Mouse (Mus musculus) intestine, embryonic 15.5 days (tissue): Measurements from ENCODE around the gene Tango2. TPM values are rescaled to one million over a fixed set of nuclear protein-coding genes. Genes with fewer than 3 reads are reported as not detected.
"Not testable (repeated sequence)": the region's sequence is repeated elsewhere in the genome, so short reads cannot be mapped to it uniquely, and the experiment has no call there.

Experiments
- ATAC-seq: fragments of 200-750 bp; cut with Nextera tagmentation; 2 replicates; pipeline ENCODE4 v1.8.0; 2017; ENCODE audit warnings: moderate TSS enrichment, moderate library complexity
- H3K27ac ChIP-seq: fragments of 300-500 bp; sonication (generic); 2 replicates; pipeline ENCODE4 v1.5.1; 2015; ENCODE audit warnings: mild to moderate bottlenecking, inconsistent platforms
- H3K27me3 ChIP-seq: fragments of 300-500 bp; sonication (generic); replicated peaks from 2 replicates; pipeline ENCODE4 v1.6.1; 2015; ENCODE audit warnings: inconsistent platforms
- H3K36me3 ChIP-seq: fragments of 300-500 bp; sonication (generic); 2 replicates; pipeline ENCODE4 v1.6.1; 2015; ENCODE audit warnings: inconsistent platforms
- H3K4me1 ChIP-seq: fragments of 300-500 bp; sonication (generic); replicated peaks from 2 replicates; pipeline ENCODE4 v1.6.1; 2015; ENCODE audit warnings: inconsistent platforms
- H3K4me2 ChIP-seq: fragments of 300-500 bp; sonication (generic); replicated peaks from 2 replicates; pipeline ENCODE4 v1.6.1; 2015; ENCODE audit warnings: mild to moderate bottlenecking, inconsistent platforms
- H3K4me3 ChIP-seq: fragments of 300-500 bp; sonication (generic); replicated peaks from 2 replicates; pipeline ENCODE4 v1.5.1; 2015; ENCODE audit warnings: inconsistent platforms
- H3K9ac ChIP-seq: fragments of 300-500 bp; sonication (generic); 2 replicates; pipeline ENCODE4 v1.6.1; 2015; ENCODE audit warnings: inconsistent platforms
- H3K9me3 ChIP-seq: fragments of 300-500 bp; sonication (generic); 2 replicates; pipeline ENCODE4 v1.6.1; 2016; ENCODE audit warnings: inconsistent platforms
- WGBS: fragments of 180-500 bp; shearing (Covaris S2); methylation state at CpG from one replicate; pipeline ENCODE4 v1.1.7; 2015; 5-methylcytosine and 5-hydroxymethylcytosine counted together
- polyA plus RNA-seq: library from polyadenylated mRNA; unstranded; fragments of >200 nt; fragmentation: Nextera tagmentation; extraction: Ambion mirVana; gene quantifications from 2 replicates; pipeline ENCODE4 v1.2.1, GENCODE M21; 2015

The Tango2 gene
- polyA plus RNA-seq, 1 experiment from 2014 or later = 43.0 TPM

- 92% methylated on average over 1 of the region's 1 CpGs for WGBS
- H3K4me2 ChIP-seq = no peak overlapping the region
- no peak for ATAC-seq
Measured at GRCm38 (mm10) chr16:18328524-18328923, 19.4 kb downstream of the Tango2 start.

GRCm38 (mm10) chr16:18327936-18328335, 20.0 kb downstream of the Tango2 start:
- no peak overlapping the region for H3K9ac ChIP-seq
- no peaks in the 10 kb centered on the region for H3K9me3 ChIP-seq
- ATAC-seq = no peak
- H3K4me2 ChIP-seq = no peak overlapping the region
- H3K27me3 ChIP-seq = no peaks in the 10 kb centered on the region
- 88% methylated on average over 9 of the region's 9 CpGs for WGBS
- no peaks in the 10 kb centered on the region for H3K4me1 ChIP-seq
- H3K27ac ChIP-seq = no peak overlapping the region
- H3K36me3 ChIP-seq = no peaks in the 10 kb centered on the region
- H3K4me3 ChIP-seq = no peak overlapping the region

More at GRCm38 (mm10) chr16:18328524-18328923, 19.4 kb downstream of the Tango2 start:
- Histone ChIP-seq H3K9me3 (no peaks in the 10 kb centered on the region), H3K27me3 (no peaks in the 10 kb centered on the region), H3K4me3 (no peak overlapping the region), H3K36me3 (no peaks in the 10 kb centered on the region), H3K9ac (no peak overlapping the region), H3K4me1 (no peaks in the 10 kb centered on the region), H3K27ac (no peak overlapping the region)

DNA sequence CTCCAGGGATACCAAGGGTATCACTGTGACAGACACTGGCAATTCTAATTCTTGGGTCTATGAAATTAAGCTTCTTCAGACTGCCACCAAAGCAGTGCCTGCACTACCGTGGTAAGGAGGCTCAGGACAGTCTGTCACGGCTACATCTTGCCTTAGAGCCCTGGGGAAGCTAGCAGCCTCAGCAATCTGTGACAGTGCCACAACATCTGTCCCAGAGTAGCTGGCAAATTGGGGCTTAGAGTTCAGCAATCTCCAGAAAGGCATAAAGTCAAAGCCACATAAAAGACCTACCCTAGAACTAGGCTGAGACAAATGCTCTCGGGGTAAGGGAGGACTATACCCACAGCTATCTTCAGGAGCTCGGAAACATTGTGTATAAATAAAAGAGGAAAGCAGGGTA, 22.2 kb downstream of the Tango2 start:
- ATAC-seq = no peak
- Histone ChIP-seq H3K4me2 (no peak overlapping the region), H3K36me3 (no peaks in the 10 kb centered on the region), H3K4me3 (no peak overlapping the region), H3K4me1 (no peaks in the 10 kb centered on the region), H3K9ac (no peak overlapping the region), H3K27me3 (no peaks in the 10 kb centered on the region), H3K9me3 (no peaks in the 10 kb centered on the region), H3K27ac (no peak overlapping the region)
- WGBS = 68% methylated on average over 4 of the region's 4 CpGs

- no peak for ATAC-seq
- 89% methylated on average over 6 of the region's 6 CpGs for WGBS
- Histone ChIP-seq H3K36me3 (no peaks in the 10 kb centered on the region), H3K9me3 (no peaks in the 10 kb centered on the region), H3K27ac (no peak overlapping the region), H3K9ac (no peak overlapping the region), H3K27me3 (no peaks in the 10 kb centered on the region), H3K4me3 (no peak overlapping the region), H3K4me2 (no peak overlapping the region), H3K4me1 (no peaks in the 10 kb centered on the region)
Measured at GRCm38 (mm10) chr16:18324031-18324430, 23.9 kb downstream of the Tango2 start.

- Histone ChIP-seq H3K9me3 (no peaks in the 10 kb centered on the region), H3K4me1 (no peaks in the 10 kb centered on the region), H3K27ac (no peak overlapping the region), H3K27me3 (no peaks in the 10 kb centered on the region), H3K4me2 (no peak overlapping the region), H3K36me3 (no peaks in the 10 kb centered on the region), H3K9ac (no peak overlapping the region), H3K4me3 (no peak overlapping the region)
- 77% methylated on average over 2 of the region's 2 CpGs for WGBS
- ATAC-seq = no peak
Measured at GRCm38 (mm10) chr16:18323460-18323859, 24.4 kb downstream of the Tango2 start.

DNA sequence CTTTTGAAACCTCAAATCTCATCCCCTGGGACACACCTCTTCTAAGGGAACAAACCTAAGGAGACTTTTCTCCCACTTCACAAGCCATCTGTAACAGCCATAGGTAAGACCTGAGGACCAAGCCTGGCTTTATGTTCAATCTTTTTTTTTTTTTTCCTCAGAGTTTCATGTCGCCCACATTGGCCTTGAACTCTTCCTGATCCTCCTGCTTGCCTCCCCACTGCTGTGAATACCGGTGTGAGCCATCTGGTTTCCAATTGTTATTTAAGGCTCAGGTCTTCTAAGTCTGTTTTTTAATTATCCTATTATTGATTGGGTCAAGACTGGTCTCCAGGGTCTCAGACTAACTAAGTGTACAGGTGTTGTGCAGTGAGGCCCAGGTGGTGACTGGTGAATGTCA, 26.5 kb downstream of the Tango2 start:
- Histone ChIP-seq H3K4me1 (no peaks in the 10 kb centered on the region), H3K4me3 (no peak overlapping the region), H3K27me3 (no peaks in the 10 kb centered on the region), H3K9me3 (no peaks in the 10 kb centered on the region), H3K9ac (no peak overlapping the region), H3K27ac (no peak overlapping the region), H3K4me2 (no peak overlapping the region), H3K36me3 (no peaks in the 10 kb centered on the region)
- ATAC-seq = no peak
- WGBS = 78% methylated on average over 2 of the region's 2 CpGs

DNA sequence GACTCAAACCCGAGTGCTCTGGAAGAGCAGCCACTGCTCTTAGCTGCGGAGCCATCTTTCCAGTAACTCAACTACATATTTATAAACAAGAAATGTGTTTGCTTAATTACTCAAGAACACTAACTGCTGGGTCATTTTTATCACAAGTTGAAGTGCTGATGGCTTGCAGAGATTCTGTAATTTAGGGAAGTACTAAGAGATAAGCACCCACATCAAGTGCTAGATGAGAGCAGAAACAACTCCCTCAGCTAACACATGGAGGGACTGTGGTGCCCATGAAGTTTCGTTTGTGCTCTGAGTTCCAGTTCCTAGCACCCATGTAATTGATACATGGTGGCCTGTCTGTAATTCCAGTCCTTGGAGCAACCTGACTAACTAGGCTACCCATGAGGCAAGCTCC, 28.9 kb downstream of the Tango2 start:
- no peak overlapping the region for H3K4me2 ChIP-seq
- no peak for ATAC-seq
- no peak overlapping the region for H3K27ac ChIP-seq

DNA sequence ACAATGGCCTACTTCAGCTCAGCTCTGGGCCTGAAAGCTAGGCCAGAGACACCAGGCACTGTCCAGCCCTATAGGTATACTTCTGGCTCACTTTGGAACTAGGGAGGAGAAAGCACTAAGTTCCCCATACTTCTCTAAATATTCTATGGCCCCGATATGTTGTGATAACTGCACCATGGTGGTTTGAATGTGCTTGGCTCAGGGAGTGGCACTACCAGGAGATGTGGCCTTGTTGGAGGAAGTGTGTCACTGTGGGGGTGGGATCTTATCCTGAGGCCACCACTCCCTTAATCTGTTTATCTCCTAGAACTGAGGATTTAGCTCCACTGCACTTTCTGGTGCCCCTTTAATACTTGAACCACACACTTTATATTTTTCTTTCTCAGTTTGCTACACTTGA, 39.7 kb downstream of the Tango2 start:
- no peak overlapping the region for H3K4me3 ChIP-seq
- no peak overlapping the region for H3K27ac ChIP-seq
- 91% methylated on average over 1 of the region's 1 CpGs for WGBS
- H3K27me3 ChIP-seq = no peaks in the 10 kb centered on the region
- no peak overlapping the region for H3K9ac ChIP-seq
- no peaks in the 10 kb centered on the region for H3K4me1 ChIP-seq
- H3K9me3 ChIP-seq = no peaks in the 10 kb centered on the region
- no peak overlapping the region for H3K4me2 ChIP-seq
- ATAC-seq = no peak
- H3K36me3 ChIP-seq = peaks cover 14% of the 10 kb centered on the region; the same call in 1 of the 2 replicates

More for the DNA sequence above, 28.9 kb downstream of the Tango2 start:
- H3K9me3 ChIP-seq = no peaks in the 10 kb centered on the region
- H3K9ac ChIP-seq = no peak overlapping the region
- H3K4me1 ChIP-seq = no peaks in the 10 kb centered on the region
- H3K4me3 ChIP-seq = no peak overlapping the region
- H3K27me3 ChIP-seq = no peaks in the 10 kb centered on the region
- 0 out of 2 replicates have a peak, but pooled peaks cover 2% of the 10 kb centered on the region for H3K36me3 ChIP-seq
- WGBS = 77% methylated on average over 3 of the region's 3 CpGs

- ATAC-seq = peak; percentile 7
- H3K4me2 ChIP-seq = peak overlapping the region; percentile 90
- H3K27me3 ChIP-seq, H3K36me3 ChIP-seq, H3K9me3 ChIP-seq: not testable (repeated sequence)
- H3K4me1 ChIP-seq = peaks cover 24% of the 10 kb centered on the region
- WGBS = 1% methylated on average over 10 of the region's 10 CpGs
- H3K9ac ChIP-seq = 0 out of 2 replicates have a peak overlapping the region, but pooled peaks have one; percentile 17
- peak overlapping the region; percentile 94 for H3K4me3 ChIP-seq
- H3K27ac ChIP-seq = 0 out of 2 replicates have a peak overlapping the region, but pooled peaks have one; percentile 36
Measured at GRCm38 (mm10) chr16:18289614-18290013, 58.3 kb downstream of the Tango2 start.

DNA sequence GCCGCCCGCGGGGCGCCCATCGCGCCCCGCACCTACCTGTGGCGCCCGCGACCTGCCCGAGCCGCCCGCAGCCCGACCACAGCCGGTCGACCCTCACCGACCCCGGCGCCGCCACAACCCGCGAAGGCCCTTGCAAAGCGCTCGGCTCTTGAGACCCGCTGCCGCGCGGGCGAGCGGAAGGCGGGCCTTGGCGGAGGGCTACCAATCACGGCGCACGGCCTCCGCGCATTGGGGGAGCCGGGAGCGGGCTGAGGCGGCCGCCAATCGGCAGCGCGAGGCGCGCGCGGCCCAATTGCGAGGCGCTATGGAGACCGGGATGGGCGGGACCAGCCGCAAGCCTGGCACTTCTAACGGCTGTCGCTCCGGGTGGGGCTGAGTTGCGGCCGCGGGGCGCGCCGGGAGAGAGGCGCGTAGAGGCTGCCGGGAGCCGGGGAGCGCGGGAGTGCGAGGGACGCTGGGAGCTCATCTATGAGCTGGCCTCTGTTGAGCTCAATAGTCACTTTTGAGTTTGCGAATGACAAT, 58.8 kb downstream of the Tango2 start, which contains the start of gene Dgcr8:
Gene Dgcr8, minus strand, starts transcription at position 180 of the 522 bp plus-strand sequence.
- H3K4me2 ChIP-seq = peak within 1 kb of the TSS; percentile 90
- H3K4me1 ChIP-seq = peaks cover 24% of the 10 kb centered on the region
- peak; percentile 99 for ATAC-seq
- peak within 1 kb of the TSS; percentile 98 for H3K9ac ChIP-seq
- H3K27ac ChIP-seq = peak within 1 kb of the TSS; percentile 93
- WGBS = under 1% methylated on average over 71 of the region's 71 CpGs
- peak within 1 kb of the TSS; percentile 94 for H3K4me3 ChIP-seq
- no peaks in the 10 kb centered on the region for H3K27me3 ChIP-seq
- peaks cover 12% of the 10 kb centered on the region for H3K36me3 ChIP-seq
- no peaks in the 10 kb centered on the region for H3K9me3 ChIP-seq

DNA sequence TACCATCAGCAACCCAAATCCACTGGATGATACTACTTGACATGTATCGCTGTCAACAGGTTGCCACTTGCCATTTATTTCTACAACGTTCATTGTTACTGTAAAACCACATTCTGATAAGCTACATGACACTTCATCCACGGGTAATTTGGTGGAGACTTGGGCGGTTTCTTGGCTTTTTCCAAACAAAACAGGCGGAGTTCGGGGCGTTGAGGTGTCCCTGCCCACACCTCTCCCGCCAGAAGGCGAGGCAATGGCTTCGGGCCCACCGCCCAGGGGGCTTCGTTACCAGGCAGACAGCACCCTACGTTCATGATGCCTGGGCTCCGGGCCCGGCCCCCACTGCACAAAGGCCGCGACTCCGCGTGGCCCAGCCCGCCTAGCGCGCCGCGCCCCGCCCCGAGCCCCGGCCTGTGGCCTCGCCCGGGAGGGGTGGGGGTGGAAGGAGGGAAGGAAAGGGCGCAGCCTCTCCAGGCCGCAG, 59.3 kb downstream of the Tango2 start:
- peak; percentile 95 for ATAC-seq
- Histone ChIP-seq H3K27me3 (no peaks in the 10 kb centered on the region), H3K9me3 (no peaks in the 10 kb centered on the region), H3K27ac (peak overlapping the region; percentile 93), H3K4me2 (peak overlapping the region; percentile 90), H3K4me1 (peaks cover 24% of the 10 kb centered on the region), H3K36me3 (peaks cover 17% of the 10 kb centered on the region), H3K4me3 (peak overlapping the region; percentile 94), H3K9ac (peak overlapping the region; percentile 98)
- under 1% methylated on average over 31 of the region's 31 CpGs for WGBS

DNA sequence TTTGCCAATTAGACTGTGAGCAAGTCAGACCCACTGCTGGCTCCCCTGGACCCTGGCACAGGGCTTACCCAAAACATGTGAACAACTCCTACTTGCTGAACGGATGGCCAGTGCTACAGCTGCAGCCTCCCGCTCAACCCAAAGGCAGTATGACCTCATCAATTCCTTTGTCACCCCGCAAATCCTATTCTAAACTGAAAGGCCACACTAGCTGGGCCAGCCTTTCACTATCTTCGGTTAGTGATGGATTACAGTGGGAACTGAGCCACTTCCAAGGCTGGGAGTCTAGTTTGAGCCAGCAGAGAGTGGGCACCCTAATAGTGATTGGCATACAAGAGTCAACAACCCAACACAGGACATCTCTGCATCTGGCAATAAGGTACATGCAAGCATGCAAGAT, 59.7 kb downstream of the Tango2 start:
- Histone ChIP-seq H3K9me3 (no peaks in the 10 kb centered on the region), H3K27me3 (no peaks in the 10 kb centered on the region), H3K4me1 (peaks cover 24% of the 10 kb centered on the region), H3K36me3 (peaks cover 21% of the 10 kb centered on the region), H3K4me2 (peak overlapping the region; percentile 90), H3K4me3 (peak overlapping the region; percentile 94), H3K27ac (peak overlapping the region; percentile 27; the same call in 1 of the 2 replicates), H3K9ac (peak overlapping the region; percentile 98)
- ATAC-seq = no peak
- WGBS = 0% methylated on average over 4 of the region's 4 CpGs

DNA sequence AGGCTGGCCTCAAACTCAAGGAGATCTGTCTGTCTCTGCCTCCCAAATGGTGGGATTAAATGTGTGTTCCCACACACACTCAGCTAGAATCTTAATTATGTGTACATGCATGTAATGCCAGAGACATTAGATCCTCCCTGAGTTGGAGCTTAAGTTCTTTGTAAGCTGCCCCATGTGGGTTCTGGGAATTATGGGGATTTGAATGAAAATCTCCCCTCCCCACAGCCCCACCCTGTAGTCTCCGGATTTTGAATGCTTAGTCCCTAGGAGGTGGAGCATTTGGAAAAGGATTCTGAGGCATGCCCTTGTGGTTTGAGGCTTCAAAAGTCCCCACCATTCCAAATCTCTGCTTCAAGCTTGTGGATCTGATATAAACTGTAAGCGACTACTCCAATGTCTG, 72.7 kb downstream of the Tango2 start:
- no peak overlapping the region for H3K27ac ChIP-seq
- H3K9ac ChIP-seq = no peak overlapping the region
- no peak for ATAC-seq
- WGBS = 87% methylated on average over 2 of the region's 2 CpGs
- no peaks in the 10 kb centered on the region for H3K27me3 ChIP-seq
- H3K9me3 ChIP-seq = no peaks in the 10 kb centered on the region
- H3K4me1 ChIP-seq = no peaks in the 10 kb centered on the region
- H3K4me2 ChIP-seq = no peak overlapping the region
- H3K36me3 ChIP-seq = peaks cover 72% of the 10 kb centered on the region
- no peak overlapping the region for H3K4me3 ChIP-seq
